Mouse (Mus musculus) heart, postnatal 0 days (tissue): ENCODE data around the gene Hdac7.

Experiments
- CTCF ChIP-seq: IDR thresholded peaks from 2 replicates; pipeline ENCODE4 v1.5.1; 2016; ENCODE audit warnings: antibody characterized with exemption, control low read depth, low read depth
- EP300 ChIP-seq: IDR thresholded peaks from 2 replicates; pipeline ENCODE4 v1.6.1; 2016; ENCODE audit warnings: antibody characterized with exemption, low read depth

DNA sequence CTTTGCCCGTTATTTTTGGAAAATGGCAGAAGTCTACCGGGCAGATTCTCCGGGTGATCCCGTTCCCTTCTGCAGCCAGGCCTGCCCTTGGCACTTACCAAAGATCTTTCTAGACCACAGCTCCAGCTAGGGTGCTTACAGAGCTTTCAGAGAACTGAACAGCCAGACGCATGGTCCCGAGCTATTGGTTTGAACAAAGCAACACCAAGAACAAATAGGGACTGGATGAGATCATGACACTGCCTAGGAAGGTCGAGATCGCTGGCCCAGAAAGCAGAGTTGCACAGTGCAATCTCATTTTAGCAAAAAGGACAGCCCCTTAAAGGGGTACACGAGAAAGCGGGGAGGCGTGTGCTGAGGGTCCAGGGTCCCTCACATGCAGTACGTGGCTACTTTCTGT lies 20.8 kb downstream of the Hdac7 start:
- no peak for TF ChIP-seq CTCF
- TF ChIP-seq EP300 = no peak
